Comparison of ENCODE assay signal across 13 mouse cellular contexts in genomic region chr6:17316294-17317166, GRCm38 (mm10). TPM values are rescaled to one million over a fixed set of nuclear protein-coding genes. Genes with fewer than 3 reads are reported as not detected.
DNase-seq lines count a peak whose midpoint lies in the region; ATAC-seq and TF ChIP-seq lines count a peak whose summit lies in the region.
"Had no signal": no experiment of that assay in that cellular context is flagged by ENCODE, and none has a peak within 500 bp of the region (broad histone marks: within the 10 kb centered on the region; RNA-seq: fewer than 3 reads in every experiment).

No protein-coding gene starts in this region.

- H3K4me1 ChIP-seq in heart, embryonic 13.5 days: peaks cover 38% of the 10 kb centered on the region
- peaks cover 12% of the 10 kb centered on the region; the same call in 1 of the 2 replicates for H3K4me1 ChIP-seq in lung, postnatal 0 days (ENCODE audit: insufficient read depth, low read depth, low read length)
- peaks cover 26% of the 10 kb centered on the region for H3K4me1 ChIP-seq in embryonic fibroblast, embryonic 13.5 days (ENCODE audit: control insufficient read depth, insufficient read depth, low read length)
- peaks cover 22% of the 10 kb centered on the region for H3K4me1 ChIP-seq in stomach, embryonic 16.5 days (ENCODE audit: control insufficient read depth, insufficient read depth, low read length)

- DNase-seq in heart, postnatal 36 days: no peak
- DNase-seq in lung, postnatal 0 days (ENCODE audit: low spot score): no peak
- DNase-seq in lung, postnatal 10 days: no peak
- DNase-seq in Muller cell, postnatal 12 days (ENCODE audit: inconsistent ontology term): no peak
- DNase-seq: adrenal gland, adult 8-10 months; kidney, adult 2 months; left cerebral cortex, postnatal 4 days; lung, postnatal 4 days had no signal

- H3K27me3 ChIP-seq in heart, embryonic 13.5 days (replicated peaks): no peaks in the 10 kb centered on the region
- no peaks in the 10 kb centered on the region for H3K27me3 ChIP-seq in lung, postnatal 0 days (replicated peaks; ENCODE audit: insufficient read depth, low read length)
- no peaks in the 10 kb centered on the region for H3K27me3 ChIP-seq in stomach, embryonic 16.5 days (ENCODE audit: control insufficient read depth, insufficient read depth, low read length)
- H3K27me3 ChIP-seq: CH12.LX had no signal

- H3K9me3 ChIP-seq in heart, embryonic 13.5 days: no peaks in the 10 kb centered on the region
- H3K9me3 ChIP-seq in lung, postnatal 0 days (ENCODE audit: low read length): no peaks in the 10 kb centered on the region
- no peaks in the 10 kb centered on the region for H3K9me3 ChIP-seq in stomach, embryonic 16.5 days (replicated peaks; ENCODE audit: control insufficient read depth, low read length)

- ATAC-seq in heart, embryonic 13.5 days (ENCODE audit: extremely low read depth, insufficient number of reproducible peaks, low FRiP score, low TSS enrichment): no peak
- peak; percentile 65 for ATAC-seq in lung, postnatal 0 days
- ATAC-seq in stomach, embryonic 16.5 days (ENCODE audit: insufficient read depth, low FRiP score): peak; percentile 95

- intact Hi-C loops in heart, postnatal 36 days (cut with DNase I): loop anchor here (2.0 kb wide), 1 partner anchor 40 kb away; no protein-coding TSS in a partner anchor

- no peak overlapping the region for H3K4me2 ChIP-seq in heart, embryonic 13.5 days
- peak overlapping the region; percentile 1 for H3K4me2 ChIP-seq in lung, postnatal 0 days (replicated peaks; ENCODE audit: low read depth, low read length)
- peak overlapping the region; percentile 22 for H3K4me2 ChIP-seq in stomach, embryonic 16.5 days (ENCODE audit: low read depth, low read length)

- no peak for TF ChIP-seq EP300 in lung, postnatal 0 days (IDR thresholded peaks at IDR 0.05)

- no peak for TF ChIP-seq CTCF in lung, postnatal 0 days (IDR thresholded peaks at IDR 0.05)
- TF ChIP-seq CTCF in embryonic fibroblast, embryonic 13.5 days (IDR thresholded peaks at IDR 0.05; ENCODE audit: borderline replicate concordance, insufficient read depth, low read length): no peak

- TF ChIP-seq POLR2A in embryonic fibroblast, embryonic 13.5 days (IDR thresholded peaks at IDR 0.05; ENCODE audit: low read depth, low read length): no peak

- no peaks in the 10 kb centered on the region for H3K36me3 ChIP-seq in heart, embryonic 13.5 days
- H3K36me3 ChIP-seq in lung, postnatal 0 days (ENCODE audit: insufficient read depth, low read length): no peaks in the 10 kb centered on the region; the same call in 1 of the 2 replicates
- no peaks in the 10 kb centered on the region; the same call in 1 of the 2 replicates for H3K36me3 ChIP-seq in stomach, embryonic 16.5 days (ENCODE audit: control insufficient read depth, insufficient read depth, low read length)

- H3K9ac ChIP-seq in heart, embryonic 13.5 days: no peak overlapping the region
- H3K9ac ChIP-seq in lung, postnatal 0 days (replicated peaks; ENCODE audit: low read depth): no peak overlapping the region
- H3K9ac ChIP-seq in stomach, embryonic 16.5 days (ENCODE audit: low read length): 0 out of 2 replicates have a peak overlapping the region, but pooled peaks have one; percentile 17

- 55% methylated on average over 15 of the region's 15 CpGs for WGBS in heart, embryonic 13.5 days
- WGBS in lung, postnatal 0 days: 35% methylated on average over 15 of the region's 15 CpGs
- 48% methylated on average over 15 of the region's 15 CpGs for WGBS in stomach, embryonic 16.5 days

- H3K4me3 ChIP-seq in heart, embryonic 13.5 days: no peak overlapping the region
- H3K4me3 ChIP-seq in lung, postnatal 0 days (ENCODE audit: low read depth, low read length): no peak overlapping the region
- H3K4me3 ChIP-seq in embryonic fibroblast, embryonic 13.5 days (ENCODE audit: insufficient read depth, low read length): no peak overlapping the region
- H3K4me3 ChIP-seq in stomach, embryonic 16.5 days (replicated peaks; ENCODE audit: low read length): no peak overlapping the region

- H3K27ac ChIP-seq in heart, embryonic 13.5 days (replicated peaks): peak overlapping the region; percentile 55
- peak overlapping the region; percentile 62 for H3K27ac ChIP-seq in lung, postnatal 0 days (ENCODE audit: low read length)
- H3K27ac ChIP-seq in embryonic fibroblast, embryonic 13.5 days (ENCODE audit: insufficient read depth, low read length): peak overlapping the region; percentile 25
- H3K27ac ChIP-seq in stomach, embryonic 16.5 days (ENCODE audit: low read length): peak overlapping the region; percentile 87

RNA-seq across cellular contexts. Expression of gene Cav1, which starts 10.4 kb away (rescaled TPM):
- polyA plus RNA-seq in heart, embryonic 13.5 days (2015; fragmentation: Nextera tagmentation; extraction: Ambion mirVana): 135 and 137 TPM in 2 replicates
- total RNA-seq in heart, postnatal 36 days (2021): 100 to 1,000 TPM; 270 to 284 TPM
- 1,087 and 1,202 TPM in 2 replicates for polyA plus RNA-seq in lung, postnatal 0 days (2015; fragmentation: Nextera tagmentation; extraction: Ambion mirVana)
- polyA plus RNA-seq in embryonic fibroblast, embryonic 13.5 days (2011; ENCODE audit: insufficient read length, low read depth, missing spikeins): 610 and 713 TPM in 2 replicates
- polyA plus RNA-seq in stomach, embryonic 16.5 days (2015; fragmentation: Nextera tagmentation; extraction: Ambion mirVana): 433 and 475 TPM in 2 replicates
- total RNA-seq: CH12.LX; hematopoietic stem cell, adult 5-6 weeks had no signal

RNA-seq across cellular contexts. Expression of gene Cav2, which starts 35.5 kb away (rescaled TPM):
- polyA plus RNA-seq in heart, embryonic 13.5 days (2015; fragmentation: Nextera tagmentation; extraction: Ambion mirVana): 23.4 and 26.2 TPM in 2 replicates
- total RNA-seq in heart, postnatal 36 days (2021): 10 to 100 TPM; 50.1 to 56.7 TPM
- 318 and 355 TPM in 2 replicates for polyA plus RNA-seq in lung, postnatal 0 days (2015; fragmentation: Nextera tagmentation; extraction: Ambion mirVana)
- polyA plus RNA-seq in embryonic fibroblast, embryonic 13.5 days (2011; ENCODE audit: insufficient read length, low read depth, missing spikeins): 45.6 and 74.2 TPM in 2 replicates
- 70.4 and 71.9 TPM in 2 replicates for polyA plus RNA-seq in stomach, embryonic 16.5 days (2015; fragmentation: Nextera tagmentation; extraction: Ambion mirVana)

Comparison
In these comparisons a context has a peak if more than half of its experiments do, and no peak if none do; other contexts are left out.
1. H3K27ac ChIP-seq: peak in every context shown above with its lines; median percentile 87 in stomach, embryonic 16.5 days; 62 in lung, postnatal 0 days; 55 in heart, embryonic 13.5 days; 25 in embryonic fibroblast, embryonic 13.5 days.